In the genomic region with DNA sequence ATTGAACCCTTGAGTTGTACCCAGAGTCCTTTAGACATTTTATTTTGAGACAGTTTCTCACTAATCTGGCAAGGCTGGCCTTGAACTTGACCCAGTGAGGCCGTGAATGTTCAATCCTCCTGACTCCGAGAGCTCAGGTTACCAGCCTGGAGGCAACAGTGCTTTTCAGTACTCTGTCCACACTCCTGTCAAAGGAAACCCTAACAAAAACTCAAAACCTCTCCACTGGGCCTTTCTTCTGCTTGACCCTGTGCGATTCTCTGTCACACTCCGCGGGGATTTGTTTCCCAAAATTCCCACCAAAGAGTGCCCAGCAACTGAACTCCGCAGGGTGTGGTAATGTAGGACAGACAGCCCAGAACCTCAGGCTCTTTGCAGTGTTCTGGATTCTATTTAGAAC, we compare ENCODE assay signal across 23 mouse cellular contexts.
A peak's percentile ranks its signal among the peaks of the same experiment; 100 is the strongest.
DNase-seq lines count a peak whose midpoint lies in the region; ATAC-seq and TF ChIP-seq lines count a peak whose summit lies in the region.
"Had no signal": no experiment of that assay in that cellular context is flagged by ENCODE, and none has a peak within 500 bp of the region (broad histone marks: within the 10 kb centered on the region; RNA-seq: fewer than 3 reads in every experiment).

No protein-coding gene starts in this region.

- no peaks in the 10 kb centered on the region for H3K27me3 ChIP-seq in embryonic facial prominence, embryonic 11.5 days (ENCODE audit: control insufficient read depth, insufficient read depth, low read length)
- H3K27me3 ChIP-seq in embryonic facial prominence, embryonic 10.5 days (replicated peaks; ENCODE audit: low read depth, poor library complexity, severe bottlenecking): no peaks in the 10 kb centered on the region
- no peaks in the 10 kb centered on the region for H3K27me3 ChIP-seq in heart, adult 2 months (ENCODE audit: control insufficient read depth, insufficient read depth, low read length)
- no peaks in the 10 kb centered on the region for H3K27me3 ChIP-seq in testis, adult 2 months (ENCODE audit: control insufficient read depth, insufficient read depth, low read length)
- H3K27me3 ChIP-seq: CH12.LX, Patski had no signal

- TF ChIP-seq POLR2A in heart, adult 2 months (IDR thresholded peaks at IDR 0.05; ENCODE audit: insufficient read depth, low read depth, low read length): no peak
- TF ChIP-seq POLR2A in testis, adult 2 months (IDR thresholded peaks at IDR 0.05; ENCODE audit: control insufficient read depth, low read depth, low read length): no peak; the same call in 1 of the 2 replicates

- H3K4me2 ChIP-seq in embryonic facial prominence, embryonic 11.5 days (ENCODE audit: low read depth, low read length): no peak overlapping the region

- TF ChIP-seq EP300 in heart, adult 2 months (IDR thresholded peaks at IDR 0.05; ENCODE audit: insufficient read depth, low read depth, low read length): no peak

- no peak overlapping the region for H3K27ac ChIP-seq in embryonic facial prominence, embryonic 11.5 days (replicated peaks; ENCODE audit: low read depth, low read length)
- no peak overlapping the region for H3K27ac ChIP-seq in embryonic facial prominence, embryonic 10.5 days (replicated peaks)
- no peak overlapping the region for H3K27ac ChIP-seq in heart, adult 2 months
- no peak overlapping the region for H3K27ac ChIP-seq in testis, adult 2 months (ENCODE audit: control insufficient read depth, insufficient read depth, low read depth, low read length)

- intact Hi-C loops in heart, adult 2 months (cut with DNase I): no loop called here

- peak; percentile 20 for DNase-seq in embryonic facial prominence, embryonic 11.5 days (ENCODE audit: low spot score)
- DNase-seq in embryonic facial prominence, embryonic 10.5 days (ENCODE audit: low spot score): no peak
- DNase-seq in heart, adult 11 months: peak; percentile 74
- DNase-seq in heart, adult 2 months: no peak
- no peak for DNase-seq in testis, postnatal 14 days (ENCODE audit: low spot score)
- DNase-seq in brain, adult 2 months (ENCODE audit: low read depth, low spot score): peak; percentile 27
- no peak for DNase-seq in cerebellum, adult 11 months
- DNase-seq: adrenal gland, adult 2 months; adrenal gland, adult 8-10 months; adrenal gland, postnatal 10 days; adrenal gland, postnatal 14 days; adrenal gland, postnatal 25 days; adrenal gland, postnatal 36 days; B cell, adult 2 months; cerebellum, adult 11-12 months; cerebellum, adult 18-20 months; cerebellum, adult 2 months had no signal

- 47% methylated on average over 6 of the region's 6 CpGs for WGBS in embryonic facial prominence, embryonic 11.5 days
- 61% methylated on average over 6 of the region's 6 CpGs for WGBS in embryonic facial prominence, embryonic 10.5 days
- 91% methylated on average over 6 of the region's 6 CpGs for WGBS in heart, adult 2 months

- H3K9ac ChIP-seq in embryonic facial prominence, embryonic 11.5 days (replicated peaks; ENCODE audit: low read length): no peak overlapping the region
- H3K9ac ChIP-seq in heart, adult 2 months (ENCODE audit: low read depth, low read length): no peak overlapping the region

- H3K4me1 ChIP-seq in embryonic facial prominence, embryonic 11.5 days (ENCODE audit: control insufficient read depth, insufficient read depth, low read length): no peaks in the 10 kb centered on the region
- H3K4me1 ChIP-seq in embryonic facial prominence, embryonic 10.5 days: peaks cover 10% of the 10 kb centered on the region; the same call in 1 of the 2 replicates
- no peaks in the 10 kb centered on the region for H3K4me1 ChIP-seq in heart, adult 2 months (ENCODE audit: control insufficient read depth, insufficient read depth, low read length)
- H3K4me1 ChIP-seq in testis, adult 2 months (ENCODE audit: control insufficient read depth, insufficient read depth, low read length): no peaks in the 10 kb centered on the region; the same call in 1 of the 2 replicates

- no peak for TF ChIP-seq CTCF in heart, adult 2 months (IDR thresholded peaks at IDR 0.05)
- TF ChIP-seq CTCF in testis, adult 2 months (IDR thresholded peaks at IDR 0.05; ENCODE audit: control insufficient read depth, insufficient read depth, insufficient replicate concordance, low read depth, low read length): no peak

- H3K9me3 ChIP-seq in embryonic facial prominence, embryonic 11.5 days (replicated peaks; ENCODE audit: control insufficient read depth, low read length): no peaks in the 10 kb centered on the region
- H3K9me3 ChIP-seq in embryonic facial prominence, embryonic 10.5 days: no peaks in the 10 kb centered on the region
- H3K9me3 ChIP-seq: G1E had no signal

- no peak overlapping the region for H3K4me3 ChIP-seq in embryonic facial prominence, embryonic 11.5 days (ENCODE audit: low read depth, low read length)
- H3K4me3 ChIP-seq in embryonic facial prominence, embryonic 10.5 days: no peak overlapping the region
- H3K4me3 ChIP-seq in heart, adult 2 months: no peak overlapping the region
- peak overlapping the region; percentile 65 for H3K4me3 ChIP-seq in testis, adult 2 months (ENCODE audit: control insufficient read depth, low read depth, low read length)

- no peak for ATAC-seq in embryonic facial prominence, embryonic 11.5 days (replicated peaks; ENCODE audit: insufficient number of reproducible peaks, low FRiP score, low TSS enrichment, low read depth)
- ATAC-seq: activated CD4-positive, CD25-positive, alpha-beta regulatory T cell, adult 4 months; CD4-positive, CD25-positive, alpha-beta regulatory T cell, adult 4 months; Patski had no signal

- H3K36me3 ChIP-seq in embryonic facial prominence, embryonic 11.5 days (replicated peaks; ENCODE audit: control insufficient read depth, insufficient read depth, low read depth, low read length): no peaks in the 10 kb centered on the region
- H3K36me3 ChIP-seq in embryonic facial prominence, embryonic 10.5 days (replicated peaks): no peaks in the 10 kb centered on the region
- no peaks in the 10 kb centered on the region for H3K36me3 ChIP-seq in heart, adult 2 months (ENCODE audit: control insufficient read depth, insufficient read depth, low read length)
- H3K36me3 ChIP-seq in testis, adult 2 months (ENCODE audit: control insufficient read depth, insufficient read depth, low read length): no peaks in the 10 kb centered on the region
- H3K36me3 ChIP-seq: G1E had no signal

- H3K79me2 ChIP-seq in heart, adult 2 months (replicated peaks; ENCODE audit: control insufficient read depth, insufficient read depth, low read length): no peaks in the 10 kb centered on the region

Comparison
In these comparisons a context has a peak if more than half of its experiments do, and no peak if none do; other contexts are left out.
1. DNase-seq: peak in embryonic facial prominence, embryonic 11.5 days (single experiment), heart, adult 11 months (single experiment) and brain, adult 2 months (single experiment); none in embryonic facial prominence, embryonic 10.5 days (single experiment), heart, adult 2 months (0 of 2), testis, postnatal 14 days (single experiment) and cerebellum, adult 11 months (single experiment).